Mouse (Mus musculus) thymus, adult 2 months (tissue): ENCODE results near the gene Tmem266.

Experiments used
- CTCF ChIP-seq: fragments of 200-500 bp; IDR thresholded peaks from 2 replicates; pipeline ENCODE4 v1.5.1; 2012; ENCODE audit warnings: mild to moderate bottlenecking, control low read depth, low read length, moderate library complexity, borderline replicate concordance; ENCODE audit not compliant: control insufficient read depth, poor library complexity, insufficient read depth; ENCODE audit errors: extremely low read depth
- POLR2A ChIP-seq: fragments of 200-500 bp; IDR thresholded peaks from 2 replicates; pipeline ENCODE4 v1.6.1; 2012; ENCODE audit warnings: mild to moderate bottlenecking, low read length, control low read depth, moderate library complexity; ENCODE audit not compliant: control insufficient read depth, poor library complexity, insufficient read depth; ENCODE audit errors: extremely low read depth

DNA sequence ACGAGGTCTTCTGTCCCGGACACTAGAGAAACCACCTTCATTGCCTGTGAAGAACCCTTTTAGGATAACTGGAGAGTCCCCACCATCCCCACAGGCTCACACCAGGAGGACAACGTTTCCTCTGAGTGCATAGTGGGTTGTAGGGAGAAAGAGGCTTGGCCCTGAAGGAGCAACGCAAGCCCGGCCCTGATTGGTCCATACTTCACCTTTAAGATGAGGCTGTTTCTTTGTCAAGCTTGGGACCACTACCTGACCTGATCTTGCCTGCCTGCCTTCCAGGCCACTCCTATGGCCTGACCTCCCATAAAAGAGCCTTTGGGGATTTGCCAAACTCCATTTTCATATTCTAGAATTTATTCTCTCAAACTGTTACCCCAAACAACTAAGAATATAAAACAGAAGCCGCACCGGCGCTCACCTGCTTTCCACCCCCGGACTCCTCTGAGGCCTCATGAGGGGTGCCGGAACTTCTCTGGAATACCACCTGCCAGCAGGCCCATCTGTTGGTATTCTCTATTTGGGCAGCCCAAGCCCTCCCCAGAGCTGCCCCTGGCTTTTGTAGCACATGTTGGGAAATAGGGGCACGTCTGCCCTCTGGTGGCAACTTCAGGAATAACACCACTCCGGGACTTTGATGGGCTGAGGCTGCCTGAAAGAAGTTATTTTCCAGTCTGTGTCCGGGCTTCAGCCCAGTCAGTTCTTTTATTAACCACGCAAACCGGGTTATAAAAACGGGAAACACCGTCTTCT is 65.4 kb downstream of the Tmem266 start:
- TF ChIP-seq POLR2A: no peak
- peak; percentile 85 for TF ChIP-seq CTCF
